Mouse (Mus musculus) c-Kit-positive CD71-positive TER-119-negative erythroid progenitor cells, embryonic 14.5 days (primary cell): Measurements from ENCODE around the gene Dynll1.

Experiments used
- DNase-seq: peaks from one replicate; pipeline ENCODE4 v3.0.0-alpha.2; 2013; ENCODE audit warnings: low read depth

The Dynll1 gene

DNA sequence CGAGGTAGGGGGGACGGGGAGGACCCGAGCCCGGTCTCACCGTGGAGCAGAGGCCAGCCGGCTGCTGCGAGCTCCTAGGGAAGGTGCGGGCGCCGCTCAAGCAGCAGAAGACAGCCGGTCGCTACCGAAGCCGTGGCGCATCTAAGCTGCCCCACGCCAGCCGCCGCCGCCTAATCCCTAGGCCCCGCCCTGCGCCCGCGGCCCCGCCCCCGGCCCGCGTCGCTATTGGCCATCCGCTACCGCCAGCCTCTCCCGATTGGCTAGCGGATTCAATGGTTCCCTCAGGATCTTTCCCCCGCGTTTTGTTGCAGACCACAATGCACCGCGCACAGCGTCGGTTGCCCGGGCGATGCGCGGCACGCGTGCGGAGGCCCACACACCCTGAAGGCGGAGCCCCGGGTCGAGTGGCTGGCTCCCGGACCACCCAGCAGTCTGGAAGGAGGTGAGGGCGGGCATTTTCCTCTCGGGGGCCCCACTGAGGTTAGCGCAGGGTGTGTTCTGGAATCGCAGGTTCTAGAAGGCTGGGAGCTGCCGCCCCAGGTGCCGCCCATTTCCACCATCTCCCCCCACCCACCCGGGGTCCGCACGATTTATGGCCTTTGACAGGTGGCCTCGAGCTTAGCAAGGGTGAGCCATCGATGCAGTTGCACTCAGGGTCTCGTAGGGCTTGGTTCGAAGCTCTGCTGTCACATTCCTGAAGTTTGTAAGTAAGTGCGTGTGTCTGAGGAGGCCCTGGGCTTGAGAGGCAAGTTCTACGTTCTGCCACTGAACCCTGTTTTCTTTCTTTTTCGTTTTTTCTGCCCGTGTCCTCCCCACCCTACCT, at the start of gene Dynll1:
TSS of gene Dynll1 (minus strand) at position 208 of the 823 bp plus-strand sequence.
- DNase-seq, result peak; percentile 99

DNA sequence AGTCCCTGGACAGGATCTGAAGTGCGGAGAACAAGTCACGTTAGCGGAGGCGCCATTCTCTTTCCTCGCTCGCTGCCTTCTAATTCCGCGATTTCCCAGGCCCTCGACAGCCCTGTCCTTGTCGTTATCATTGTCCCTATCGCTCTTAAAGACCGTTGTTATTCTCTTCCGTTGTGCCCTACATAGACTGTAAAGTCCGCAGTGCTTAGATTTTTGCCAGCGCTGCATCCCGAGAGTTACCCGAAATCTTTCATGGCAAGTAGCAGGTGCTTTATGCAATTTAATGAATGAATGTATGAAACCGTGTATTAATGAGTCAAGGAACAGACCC, 48.4 kb upstream of the Dynll1 start:
- DNase-seq, result no peak

DNA sequence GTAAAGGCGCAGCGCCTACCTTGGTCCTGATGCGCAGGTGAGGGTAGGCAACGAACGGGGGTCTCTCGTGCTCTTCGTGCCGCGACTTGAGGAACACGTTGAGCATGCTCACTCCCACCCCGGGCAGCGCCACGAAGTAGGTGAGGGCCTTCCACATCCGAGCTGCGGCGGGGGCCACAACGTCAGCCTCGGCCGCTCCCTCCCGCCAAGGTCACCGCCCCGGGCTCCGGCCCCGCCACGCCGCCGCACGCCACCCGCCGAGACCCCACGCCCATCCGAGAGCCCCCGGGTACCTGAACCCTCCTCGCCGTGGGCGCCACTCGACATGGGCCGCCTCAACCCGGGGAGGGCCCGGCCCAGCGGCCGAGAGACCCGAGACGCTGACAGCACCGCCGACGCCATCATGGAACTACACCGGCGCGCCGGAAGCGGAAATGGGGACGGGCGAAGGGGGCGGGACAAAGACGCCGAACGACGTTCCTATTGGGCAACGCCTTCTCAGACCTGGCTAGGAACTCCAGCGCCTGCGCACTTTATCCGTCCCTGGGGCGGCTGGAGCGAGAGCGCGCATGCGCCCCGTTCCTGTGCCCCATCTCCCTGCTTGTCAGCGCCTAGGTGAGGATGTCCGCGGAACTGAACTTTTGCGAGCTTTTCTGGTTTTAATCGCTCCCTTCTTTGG, 47.9 kb upstream of the Dynll1 start, which contains the start of gene Cox6a1:
TSS of gene Cox6a1 (minus strand) at position 436 of the 679 bp plus-strand sequence.
- DNase-seq, result peak; percentile 97

DNA sequence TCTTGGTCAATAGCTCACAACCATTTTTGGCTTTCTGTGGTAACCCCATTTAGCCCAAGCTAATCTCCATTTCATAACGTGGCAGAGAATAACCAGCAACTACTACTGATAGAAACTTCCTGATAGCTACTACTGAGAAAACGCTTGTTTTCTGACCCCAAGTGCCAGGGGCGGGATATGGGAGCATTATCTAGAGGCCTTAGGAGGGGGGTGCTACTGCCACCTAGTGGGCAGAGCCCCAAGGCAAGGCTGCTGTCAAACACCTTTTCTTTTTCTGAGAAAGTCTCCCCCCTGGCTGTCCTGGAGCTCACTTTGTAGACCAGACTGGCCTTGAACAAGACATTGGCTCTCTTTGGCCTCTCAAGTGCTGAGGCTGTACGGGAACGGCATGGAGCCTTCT, 46.8 kb upstream of the Dynll1 start:
- peak; percentile 91 for DNase-seq

DNA sequence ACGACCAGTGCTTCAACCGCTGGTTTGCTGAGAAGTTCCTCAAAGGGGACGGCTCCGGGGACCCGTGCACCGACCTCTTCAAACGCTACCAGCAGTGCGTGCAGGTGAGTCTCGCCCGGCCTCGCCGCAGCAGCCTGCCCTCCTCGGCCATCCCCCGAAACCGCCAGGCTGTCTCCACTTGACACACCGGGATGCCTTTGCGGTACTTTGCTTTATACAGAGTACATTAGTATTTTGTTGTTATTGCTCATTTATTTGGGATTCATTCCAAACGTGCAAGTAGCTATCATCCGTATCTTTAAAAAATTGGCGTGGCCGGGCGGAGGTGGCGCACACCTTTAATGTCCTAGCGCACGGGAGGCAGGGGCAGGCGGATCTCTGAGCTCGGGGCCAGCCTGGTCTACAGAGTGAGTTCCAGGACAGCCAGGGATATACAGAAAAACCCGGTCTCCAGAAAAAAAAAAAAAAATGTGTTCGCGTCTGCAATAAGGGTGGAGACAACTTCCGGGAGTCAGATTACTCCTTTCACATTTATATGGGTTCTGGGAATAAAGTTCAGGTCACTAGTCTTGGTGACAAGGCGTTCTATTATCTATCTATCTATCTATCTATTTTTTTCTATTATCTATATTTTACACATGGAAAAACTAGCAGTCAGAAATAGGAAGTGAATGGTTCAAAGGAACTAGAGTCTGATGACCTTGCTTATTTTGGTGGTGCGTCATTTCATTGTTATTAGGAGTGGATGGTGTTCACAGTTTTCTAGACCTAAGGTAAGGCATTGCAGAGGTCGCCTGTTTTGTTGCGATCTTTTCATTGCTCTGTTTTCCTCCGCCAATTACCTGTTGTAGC, 40.7 kb upstream of the Dynll1 start:
- no peak for DNase-seq

DNA sequence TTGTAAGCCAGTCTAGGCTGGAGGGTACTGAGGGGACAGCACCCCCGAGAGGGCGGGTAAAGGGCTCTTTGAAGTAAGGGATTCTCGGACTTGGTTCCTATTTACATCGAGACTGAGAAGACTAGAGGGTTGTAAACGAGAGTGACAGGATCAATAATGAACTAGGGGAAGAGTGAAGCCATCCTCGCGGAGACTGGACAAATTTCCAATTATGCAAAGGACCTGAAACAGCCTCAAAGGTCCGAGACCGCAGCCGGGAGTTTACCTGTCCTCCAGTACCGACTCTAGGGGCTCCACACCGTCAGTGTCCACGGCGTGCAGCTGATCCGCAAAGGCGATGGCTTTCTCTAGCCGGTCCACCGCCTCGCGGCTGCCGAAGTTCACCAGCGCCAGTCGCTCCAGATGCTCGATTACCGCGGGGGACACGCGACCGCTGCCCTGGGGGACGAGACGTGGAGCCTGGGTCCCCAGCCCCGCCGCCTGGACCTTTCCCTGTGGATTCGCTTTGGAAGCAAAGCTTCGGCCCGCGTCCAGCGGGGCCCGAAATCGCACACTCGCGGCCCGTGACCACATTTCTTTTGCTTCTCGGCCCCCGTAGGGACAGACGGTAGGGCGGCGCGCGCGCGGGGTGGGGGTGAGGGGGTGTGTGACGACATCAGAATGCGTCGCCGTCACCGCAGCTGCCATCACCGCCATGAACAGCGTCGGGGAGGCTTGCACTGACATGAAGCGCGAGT, 39.9 kb upstream of the Dynll1 start, which contains the start of the genes Gatc and Triap1:
TSS of gene Gatc (minus strand) at position 602 of the 737 bp plus-strand sequence.
TSS of gene Triap1 (plus strand) at position 649 of the 737 bp plus-strand sequence.
- peak; percentile 85 for DNase-seq

DNA sequence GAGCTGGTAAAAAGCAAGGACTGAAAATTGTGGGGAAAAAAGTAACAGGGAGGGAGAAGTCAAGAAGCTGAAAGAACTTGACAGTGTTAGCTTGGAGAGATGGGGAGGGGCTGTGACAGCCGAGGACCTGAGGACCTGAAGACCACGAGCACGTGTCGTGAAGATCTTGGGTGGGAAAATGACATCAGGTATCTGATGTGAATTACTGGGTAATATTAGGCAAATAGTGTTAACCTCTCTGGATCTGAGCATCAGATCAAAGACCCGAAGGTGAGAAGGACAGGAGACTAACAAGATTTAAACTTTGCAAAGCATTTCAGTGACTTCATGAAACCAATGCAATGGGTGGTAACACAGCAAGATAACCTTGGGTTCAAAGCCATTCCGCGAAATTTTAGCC, 39.2 kb upstream of the Dynll1 start:
- DNase-seq, result no peak

DNA sequence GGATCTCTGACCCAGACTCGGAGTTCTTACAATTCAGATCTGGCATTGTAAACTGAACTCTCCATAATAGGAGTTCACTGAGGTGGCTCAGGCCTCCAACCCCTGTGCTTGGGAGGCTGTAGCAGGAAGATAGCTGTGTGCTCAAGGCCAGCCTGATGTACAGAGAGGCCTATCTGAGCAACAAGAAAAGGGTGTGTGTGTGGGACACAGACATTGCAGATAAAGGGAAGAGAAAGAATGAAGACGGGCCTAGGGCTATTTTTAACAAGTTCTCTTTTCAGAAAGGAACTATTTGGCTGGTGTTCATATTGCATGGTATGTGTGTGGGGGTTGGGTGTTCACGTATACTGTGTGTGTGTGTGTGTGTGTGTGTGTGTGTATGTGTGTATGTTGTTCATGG, 32.8 kb upstream of the Dynll1 start:
- DNase-seq, result no peak

DNA sequence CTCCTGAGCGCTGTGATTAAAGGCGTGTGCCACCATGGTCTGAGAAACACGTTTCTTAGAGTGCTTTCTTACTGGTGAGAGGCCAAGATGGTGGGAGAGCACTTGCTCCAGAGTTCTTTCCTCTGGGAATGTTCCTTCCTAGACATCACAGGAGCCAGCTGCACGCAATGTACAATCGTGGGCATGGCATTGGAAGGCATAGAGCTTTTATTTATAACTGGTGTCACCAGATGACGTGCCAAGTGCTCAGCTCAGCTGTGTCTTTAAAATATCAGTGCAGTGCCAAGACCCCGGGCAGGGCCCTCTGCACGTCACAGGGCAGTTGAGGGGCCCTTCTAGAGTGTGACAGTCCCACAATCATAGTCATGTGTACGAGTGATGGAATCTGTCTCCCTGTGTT, 30.2 kb upstream of the Dynll1 start:
- no peak for DNase-seq

DNA sequence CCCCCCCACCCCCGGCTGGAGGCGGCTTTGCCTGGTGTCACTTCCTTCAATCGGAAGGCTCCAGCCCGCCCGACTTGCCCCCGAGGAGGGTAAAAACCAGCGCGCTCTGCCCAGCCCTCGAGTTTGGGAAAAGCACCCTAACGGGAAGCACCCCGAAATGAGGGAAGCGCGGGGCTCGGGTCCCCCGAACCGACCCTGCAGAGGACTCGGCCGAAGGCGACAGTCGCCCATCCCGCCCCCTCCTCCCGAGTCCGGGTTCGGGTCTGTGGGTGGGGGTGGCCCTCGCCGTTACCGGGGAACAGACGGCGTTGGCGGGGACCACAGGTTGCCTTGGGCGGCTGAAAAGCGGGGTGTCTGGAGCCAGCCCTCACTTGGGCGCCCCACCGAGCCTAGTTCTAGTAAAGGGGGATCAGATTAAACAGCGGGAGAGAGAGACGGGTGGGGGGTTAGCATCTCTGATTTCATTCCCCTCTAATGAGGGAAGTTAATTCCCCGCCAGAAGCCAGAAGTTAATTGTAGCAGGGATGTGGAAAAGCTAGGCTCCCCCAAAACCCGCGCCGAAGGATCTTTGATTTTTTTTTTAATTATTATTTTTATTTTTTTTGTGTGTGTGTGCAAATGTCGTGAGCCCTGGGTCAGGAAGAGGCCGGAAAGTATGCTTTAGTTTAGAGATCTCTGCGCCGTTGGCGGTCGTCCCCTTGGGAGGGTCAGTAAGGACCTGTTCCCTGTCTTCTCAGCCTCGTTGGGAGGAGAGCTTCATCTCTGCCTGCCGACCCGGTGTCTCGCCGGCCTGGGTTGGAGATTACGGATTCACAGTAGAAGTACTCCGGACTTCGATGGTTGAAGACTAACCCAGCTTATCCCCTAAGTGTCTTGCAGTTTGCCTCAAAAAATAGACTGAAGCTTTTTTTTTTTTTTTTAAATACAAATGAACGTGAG, 27.1 kb upstream of the Dynll1 start:
- no peak for DNase-seq

DNA sequence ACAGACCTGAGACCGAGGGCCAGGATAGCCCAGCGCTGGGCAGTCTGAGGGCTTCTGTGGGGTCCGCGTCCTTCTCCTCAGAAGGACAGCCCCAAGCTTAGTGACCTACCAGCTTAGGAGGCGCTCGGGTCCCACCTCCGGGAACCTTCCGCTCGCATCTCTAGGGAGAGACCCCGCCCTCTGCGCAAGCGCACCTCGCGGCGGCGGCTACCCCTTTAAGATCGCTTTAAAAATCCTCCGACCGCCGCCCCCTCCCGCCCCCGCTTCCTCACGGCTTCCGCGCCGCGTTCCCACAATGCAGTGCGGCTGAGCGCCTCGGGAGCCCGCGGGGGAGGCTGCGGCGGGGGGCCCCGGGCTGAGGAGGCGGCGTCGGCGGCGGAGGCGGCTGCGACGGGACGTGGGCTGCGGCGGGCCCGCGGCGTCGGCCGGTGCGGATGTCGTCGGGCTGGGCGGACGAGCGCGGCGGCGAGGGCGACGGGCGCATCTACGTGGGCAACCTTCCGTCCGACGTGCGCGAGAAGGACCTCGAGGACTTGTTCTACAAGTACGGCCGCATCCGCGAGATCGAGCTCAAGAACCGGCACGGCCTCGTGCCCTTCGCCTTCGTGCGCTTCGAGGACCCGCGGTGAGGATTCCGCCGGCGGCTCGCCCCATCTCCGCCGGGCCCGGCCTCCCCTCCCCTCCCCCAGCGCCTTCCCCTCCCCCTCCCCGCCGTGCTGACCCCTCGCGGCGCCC, 26.2 kb upstream of the Dynll1 start, which contains the start of gene Srsf9:
TSS of gene Srsf9 (plus strand) at position 303 of the 735 bp plus-strand sequence.
- DNase-seq, result peak; percentile 89

DNA sequence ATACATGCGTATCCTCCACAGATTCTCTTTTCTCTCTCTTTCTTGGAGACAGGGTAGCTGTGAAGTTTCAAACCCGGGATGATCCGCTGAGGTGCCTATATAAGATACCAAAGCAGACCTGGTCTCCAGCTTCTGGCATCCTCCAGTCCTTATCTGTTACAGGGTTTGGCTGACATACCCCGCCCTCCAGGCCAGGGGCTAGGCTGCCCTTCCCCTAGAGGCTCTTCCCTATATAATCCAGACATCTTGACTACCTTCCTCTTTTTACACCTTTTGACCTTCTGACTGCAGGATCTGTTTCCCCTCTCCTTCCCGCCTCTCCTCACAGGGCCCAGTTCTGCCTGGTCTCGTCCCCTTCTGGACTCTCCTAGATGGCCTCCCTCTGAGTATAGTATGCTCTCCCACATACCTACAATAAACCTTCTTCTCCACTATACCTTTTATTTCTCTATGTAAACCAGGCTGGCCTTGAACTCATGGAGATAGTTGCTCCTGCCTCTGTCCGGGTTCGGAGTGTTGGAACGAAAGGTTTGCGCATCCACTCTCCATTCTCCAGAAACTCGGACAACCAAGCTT, 25.5 kb upstream of the Dynll1 start:
- DNase-seq, result no peak

DNA sequence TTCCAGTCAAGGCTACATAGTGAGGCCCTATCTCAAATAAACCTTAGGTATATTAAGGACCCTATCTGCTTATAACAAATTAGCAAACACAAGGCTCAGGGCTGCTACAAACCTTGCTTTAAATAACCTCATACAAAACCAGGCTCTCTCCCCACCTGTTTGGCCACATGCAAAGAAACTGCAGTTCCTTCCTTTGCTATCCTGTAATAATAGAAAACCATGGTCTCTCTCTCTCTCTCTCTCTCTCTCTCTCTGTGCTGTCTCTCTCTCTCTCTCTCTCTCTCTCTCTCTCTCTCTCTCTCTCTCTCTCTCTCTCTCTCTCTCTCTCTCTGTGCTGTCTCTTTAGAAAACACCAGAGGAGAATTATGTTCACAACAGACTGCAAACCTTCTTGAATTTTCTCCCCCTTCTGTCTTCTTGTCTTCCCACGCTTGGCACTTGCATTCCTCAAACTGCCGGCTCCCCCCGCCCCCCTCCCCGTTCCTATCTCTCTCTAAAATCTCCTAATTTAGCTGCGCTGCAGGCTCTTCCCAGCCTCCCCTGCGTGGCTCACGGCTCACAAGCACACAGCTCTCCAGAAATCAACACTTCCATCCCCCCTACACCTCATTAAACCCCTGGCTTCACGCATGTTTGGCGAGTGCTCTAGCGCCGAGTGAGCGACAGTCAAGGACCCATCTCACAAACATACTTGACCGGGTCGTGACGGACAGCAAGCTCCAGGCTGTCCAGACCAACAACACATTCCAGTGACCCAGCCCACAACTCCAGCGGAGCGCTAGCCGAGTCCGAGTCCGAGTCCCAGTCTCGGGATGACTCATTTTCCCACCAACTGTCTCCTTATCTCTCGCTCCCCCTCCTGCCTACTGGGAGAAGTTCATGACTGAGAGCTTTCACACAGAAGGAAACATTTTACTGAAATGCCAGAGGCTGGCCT, 18.5 kb upstream of the Dynll1 start:
- DNase-seq, result no peak

DNA sequence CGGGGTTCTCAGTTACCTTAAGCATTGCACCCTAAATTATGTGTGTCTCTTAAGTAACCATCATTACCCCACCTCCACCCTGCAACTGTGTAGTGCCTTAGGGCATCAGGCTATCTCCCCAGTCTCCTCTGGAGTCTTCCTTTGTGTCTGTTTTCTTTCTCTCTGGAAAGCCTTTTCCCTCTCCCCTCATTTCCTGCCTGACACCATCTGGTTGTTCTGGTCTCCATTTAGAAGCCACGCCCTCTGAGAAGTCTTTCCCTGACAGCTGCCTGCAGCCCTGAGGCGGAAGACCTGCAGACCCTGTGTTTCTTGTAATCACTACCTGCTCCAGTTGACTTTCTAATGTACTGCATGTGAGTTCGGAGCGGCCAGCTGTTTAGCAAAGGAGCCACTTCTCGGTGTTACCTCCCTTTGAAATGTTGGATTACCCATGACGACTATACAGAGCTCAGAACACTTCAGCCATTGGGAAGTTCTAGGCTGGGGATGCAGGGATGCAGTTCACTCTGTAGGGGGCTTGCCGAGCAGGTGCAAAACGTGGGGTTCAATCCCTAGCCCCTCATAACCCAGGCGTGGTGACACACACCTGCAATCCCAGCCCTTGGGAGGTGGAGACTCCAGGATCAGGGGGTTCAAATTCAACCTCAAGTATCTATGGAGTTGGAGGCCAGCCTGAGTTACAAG, 17.0 kb upstream of the Dynll1 start:
- no peak for DNase-seq

DNA sequence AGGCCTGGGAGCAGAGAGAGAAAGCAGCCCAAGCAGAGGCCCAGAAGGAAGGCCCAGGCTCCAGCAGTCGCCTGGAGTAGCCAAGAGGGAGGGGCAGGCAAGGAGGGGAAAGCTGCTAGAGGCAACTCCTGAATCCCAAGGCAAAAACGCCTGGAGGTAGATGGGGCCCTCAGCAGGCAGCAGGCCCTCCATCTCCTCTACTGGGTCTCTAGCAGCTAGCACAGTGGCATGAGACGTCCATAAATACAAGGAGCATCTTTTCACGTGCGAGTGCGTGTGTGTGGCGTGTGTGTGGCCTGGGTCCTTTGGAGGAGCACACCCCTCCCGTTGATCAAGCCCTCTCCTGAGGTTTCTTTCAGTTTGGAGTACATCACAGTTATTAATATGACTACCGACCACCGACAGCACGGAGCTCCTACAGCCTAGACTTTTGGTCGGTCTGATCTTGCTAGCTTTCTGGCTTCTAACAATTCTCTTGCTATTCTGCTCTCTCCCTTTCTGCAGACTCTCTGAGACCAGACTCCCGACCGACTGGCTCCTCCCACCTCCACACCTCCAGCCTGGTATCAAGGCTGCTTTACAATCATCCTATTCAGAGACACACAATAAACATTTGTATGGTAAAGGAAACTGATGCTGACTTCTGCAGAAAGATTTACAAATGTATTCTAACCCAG, 16.3 kb upstream of the Dynll1 start:
- no peak for DNase-seq

DNA sequence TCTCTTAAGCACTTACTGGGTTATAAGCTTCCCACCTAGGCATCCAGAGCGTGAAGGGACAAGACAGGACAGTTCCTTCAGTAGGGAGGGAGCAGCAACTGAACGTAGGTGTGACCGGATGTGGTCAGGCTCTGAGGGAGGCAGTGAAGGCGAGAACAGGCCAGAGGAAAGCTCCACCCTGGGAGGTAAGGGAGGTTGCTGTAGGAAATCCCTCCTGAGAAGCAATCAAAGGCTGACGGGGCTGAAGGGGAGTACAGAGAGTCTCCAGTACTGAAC, 12.8 kb upstream of the Dynll1 start:
- no peak for DNase-seq
